Mouse (Mus musculus) testis, adult 2 months (tissue): ENCODE measurements around the gene Palld. TPM values are rescaled to one million over a fixed set of nuclear protein-coding genes. Genes with fewer than 3 reads are reported as not detected.

ENCODE experiments used
- H3K27ac ChIP-seq: fragments of 200-500 bp; 2 replicates; pipeline ENCODE4 v1.5.1; 2012; ENCODE audit warnings: low read depth, low read length; ENCODE audit not compliant: control insufficient read depth, insufficient read depth
- H3K27me3 ChIP-seq: fragments of 200-500 bp; 2 replicates; pipeline ENCODE4 v1.6.1; 2012; ENCODE audit warnings: mild to moderate bottlenecking, low read length, moderate library complexity; ENCODE audit not compliant: control insufficient read depth, insufficient read depth
- H3K36me3 ChIP-seq: fragments of 200-500 bp; 2 replicates; pipeline ENCODE4 v1.6.1; 2012; ENCODE audit warnings: mild to moderate bottlenecking, low read length; ENCODE audit not compliant: control insufficient read depth, insufficient read depth
- H3K4me1 ChIP-seq: fragments of 200-500 bp; 2 replicates; pipeline ENCODE4 v1.6.1; 2012; ENCODE audit warnings: low read length; ENCODE audit not compliant: control insufficient read depth, insufficient read depth
- H3K4me3 ChIP-seq: fragments of 200-500 bp; 2 replicates; pipeline ENCODE4 v1.5.1; 2012; ENCODE audit warnings: low read depth, mild to moderate bottlenecking, low read length, moderate library complexity, mixed read lengths; ENCODE audit not compliant: control insufficient read depth
- CTCF ChIP-seq: fragments of 200-500 bp; IDR thresholded peaks from 2 replicates; pipeline ENCODE4 v1.5.1; 2012; ENCODE audit warnings: low read depth, mild to moderate bottlenecking, inconsistent platforms, low read length, moderate library complexity; ENCODE audit not compliant: control insufficient read depth, insufficient read depth, insufficient replicate concordance
- POLR2A ChIP-seq: fragments of 200-500 bp; IDR thresholded peaks from 2 replicates; pipeline ENCODE4 v1.6.1; 2012; ENCODE audit warnings: low read depth, mild to moderate bottlenecking, inconsistent platforms, low read length, moderate library complexity; ENCODE audit not compliant: control insufficient read depth
- polyA plus RNA-seq: library from polyadenylated mRNA; depleted of rRNA; stranded (reverse); fragments of >200 nt; gene quantifications from 2 replicates; pipeline ENCODE4 v1.2.3, GENCODE M21; 2012

Palld gene
- polyA plus RNA-seq, 1 experiment = 7.8 TPM

DNA sequence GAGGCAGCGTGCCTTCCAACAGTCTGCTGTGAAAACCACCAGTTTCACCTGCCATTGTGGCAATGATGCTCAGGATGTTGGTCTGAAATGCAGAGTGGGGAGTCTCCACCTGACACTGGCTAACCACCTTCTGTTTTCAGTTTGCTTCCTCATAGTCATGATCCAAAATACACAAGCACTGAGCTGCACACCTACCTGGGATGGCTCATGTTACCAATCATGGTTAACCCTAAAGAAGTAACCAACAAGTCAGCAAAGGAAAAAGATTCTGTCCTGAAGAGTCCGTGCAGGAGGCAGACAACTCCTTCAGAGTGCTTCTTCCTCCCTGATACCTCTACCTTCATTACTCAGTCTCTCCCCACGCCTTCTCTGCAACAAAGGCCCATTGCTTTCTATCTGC, 314.8 kb downstream of the Palld start:
- Histone ChIP-seq H3K4me1 (peaks cover 16% of the 10 kb centered on the region), H3K4me3 (no peak overlapping the region), H3K36me3 (no peaks in the 10 kb centered on the region), H3K27ac (no peak overlapping the region), H3K27me3 (no peaks in the 10 kb centered on the region)
- no peak for TF ChIP-seq POLR2A
- TF ChIP-seq CTCF = no peak

DNA sequence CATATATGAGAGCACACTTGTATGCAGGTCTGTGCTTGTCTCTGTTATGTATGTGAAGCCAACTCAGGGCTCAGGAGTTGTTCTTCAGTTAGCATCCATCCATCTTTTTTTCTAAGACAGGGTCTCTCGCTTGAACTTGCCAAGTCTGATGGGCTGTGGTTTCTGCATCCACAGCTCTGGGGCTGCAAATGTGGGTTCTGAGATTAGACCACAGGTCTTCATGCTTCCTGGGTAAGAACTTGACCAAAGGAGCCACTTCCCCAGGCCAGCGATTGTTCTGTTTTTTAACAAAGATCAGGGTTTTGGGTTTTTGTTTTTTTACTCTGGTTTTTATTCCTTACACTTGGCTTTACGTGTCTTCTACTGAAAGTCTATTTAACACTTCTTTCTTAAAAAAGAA, 316.0 kb downstream of the Palld start:
- H3K4me1 ChIP-seq = peaks cover 14% of the 10 kb centered on the region
- H3K4me3 ChIP-seq = no peak overlapping the region
- no peaks in the 10 kb centered on the region for H3K27me3 ChIP-seq
- no peaks in the 10 kb centered on the region for H3K36me3 ChIP-seq
- TF ChIP-seq CTCF (no peak), POLR2A (no peak)
- H3K27ac ChIP-seq = no peak overlapping the region

DNA sequence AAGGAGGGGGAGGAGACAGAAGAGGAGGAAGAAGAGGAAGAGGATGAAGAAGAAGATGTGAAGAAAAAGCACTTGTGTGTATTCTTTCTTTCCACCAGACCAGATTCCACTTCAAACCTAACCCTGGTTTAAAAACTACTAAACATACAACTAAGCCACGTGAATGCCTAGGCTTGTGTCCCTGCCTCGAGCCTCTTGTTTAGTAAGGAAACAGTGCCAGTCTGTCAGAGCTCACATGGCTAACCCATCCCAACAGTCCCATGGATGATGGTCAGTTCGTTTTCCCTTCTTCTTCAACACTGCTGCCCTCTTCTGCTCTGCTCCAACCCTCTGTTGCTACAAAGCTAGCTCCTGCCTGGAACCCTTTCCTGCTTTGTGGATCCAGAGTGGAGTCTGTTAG, 316.7 kb downstream of the Palld start:
- Histone ChIP-seq H3K27ac (no peak overlapping the region), H3K4me1 (peaks cover 7% of the 10 kb centered on the region; the same call in 1 of the 2 replicates), H3K27me3 (no peaks in the 10 kb centered on the region), H3K36me3 (no peaks in the 10 kb centered on the region), H3K4me3 (no peak overlapping the region)
- TF ChIP-seq CTCF = no peak
- TF ChIP-seq POLR2A = no peak

DNA sequence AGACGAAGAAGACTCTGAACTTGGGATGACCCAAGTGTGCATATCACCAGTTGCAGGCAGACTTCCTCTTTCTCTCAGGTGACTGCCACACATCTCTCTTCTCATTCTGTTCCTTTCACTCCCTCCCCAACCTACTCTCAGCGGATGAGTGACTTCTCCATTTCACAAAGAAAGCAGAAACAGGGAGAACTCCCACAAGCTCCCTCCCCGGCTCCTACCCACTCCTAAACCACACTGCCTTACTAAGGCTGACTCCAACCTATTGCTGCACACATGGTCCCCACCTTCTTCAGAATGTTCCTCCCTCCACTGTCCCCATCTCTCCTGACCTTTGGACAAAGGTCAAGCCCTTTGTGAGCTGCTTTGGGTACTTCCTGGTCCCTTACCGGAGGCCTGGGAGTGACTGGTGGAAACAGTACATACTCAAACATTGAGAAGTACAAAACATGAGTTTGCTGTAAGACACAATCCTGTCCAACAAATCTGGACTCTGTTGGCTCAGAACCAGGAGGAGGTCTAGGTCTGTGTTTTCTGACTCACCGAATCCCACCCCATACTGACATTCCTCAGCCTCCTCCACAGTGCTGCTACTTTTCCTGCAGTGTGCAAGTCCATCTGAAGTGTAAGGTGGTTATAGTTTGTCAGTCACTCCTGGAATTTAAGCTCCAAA, 317.6 kb downstream of the Palld start:
- TF ChIP-seq POLR2A (no peak), CTCF (no peak)
- Histone ChIP-seq H3K36me3 (no peaks in the 10 kb centered on the region), H3K27me3 (no peaks in the 10 kb centered on the region), H3K4me3 (no peak overlapping the region), H3K4me1 (peaks cover 1% of the 10 kb centered on the region; the same call in 1 of the 2 replicates), H3K27ac (no peak overlapping the region)

DNA sequence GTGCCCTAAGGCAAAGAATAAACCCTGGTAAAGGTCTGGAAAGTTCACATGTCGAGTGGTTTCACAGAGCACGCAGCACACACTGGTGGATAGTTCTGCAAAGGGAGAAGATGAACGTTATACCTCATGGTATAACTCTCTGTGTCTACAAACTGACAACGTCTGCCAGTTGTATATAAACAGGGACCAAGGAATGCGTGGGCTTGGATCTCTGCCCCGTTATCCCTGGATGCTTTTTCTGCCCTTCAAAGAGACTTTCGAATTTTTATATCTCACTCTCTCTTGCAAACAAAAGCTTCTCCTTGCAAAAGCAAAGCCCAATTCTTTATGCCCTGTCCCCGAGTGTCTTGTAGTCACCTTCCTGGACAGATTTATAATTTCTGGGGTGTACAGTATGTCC, 319.9 kb downstream of the Palld start:
- H3K4me1 ChIP-seq = no peaks in the 10 kb centered on the region
- TF ChIP-seq CTCF (no peak), POLR2A (no peak)
- H3K4me3 ChIP-seq = no peak overlapping the region
- H3K27me3 ChIP-seq = no peaks in the 10 kb centered on the region
- H3K36me3 ChIP-seq = no peaks in the 10 kb centered on the region
- no peak overlapping the region for H3K27ac ChIP-seq

DNA sequence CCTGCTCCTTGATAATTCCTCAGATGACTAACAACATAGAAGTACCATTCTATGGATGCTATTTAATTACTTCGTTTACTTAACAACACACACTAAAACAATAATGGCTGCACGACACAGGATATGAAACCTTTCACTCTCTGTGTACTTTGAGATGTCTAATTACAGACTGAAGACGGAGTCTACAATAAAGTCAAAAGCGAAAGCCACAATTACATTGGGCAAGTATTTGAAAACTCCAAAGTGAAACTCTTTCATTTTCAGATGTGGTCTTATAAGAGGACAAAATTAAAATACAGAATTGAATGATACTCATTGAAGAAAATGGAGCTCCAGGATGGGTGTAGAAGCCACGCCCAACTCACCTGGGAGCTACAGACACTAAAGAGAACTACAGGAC, 321.2 kb downstream of the Palld start:
- no peak overlapping the region for H3K4me3 ChIP-seq
- TF ChIP-seq CTCF = no peak
- TF ChIP-seq POLR2A = no peak
- H3K36me3 ChIP-seq = no peaks in the 10 kb centered on the region
- H3K27ac ChIP-seq = no peak overlapping the region
- no peaks in the 10 kb centered on the region for H3K4me1 ChIP-seq
- H3K27me3 ChIP-seq = no peaks in the 10 kb centered on the region

DNA sequence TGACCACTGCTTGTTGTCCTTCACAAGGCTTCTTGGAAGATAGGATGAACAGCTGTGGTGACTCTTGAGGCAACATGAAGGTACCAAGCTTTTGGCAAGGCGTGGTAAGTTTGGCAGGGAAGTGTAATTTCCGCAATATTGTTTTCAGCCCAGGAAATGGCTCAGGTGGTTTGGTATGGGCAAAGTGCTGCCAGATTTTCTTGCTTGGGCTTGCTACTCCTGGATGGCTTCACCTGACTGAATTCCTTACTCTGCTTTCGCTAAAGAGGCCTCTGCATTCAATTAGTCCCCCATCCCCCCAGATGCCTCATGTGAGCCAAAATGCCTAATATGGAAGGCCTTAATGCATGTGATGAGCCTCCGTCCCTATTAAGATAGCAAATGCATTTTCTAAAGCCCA, 322.7 kb downstream of the Palld start:
- Histone ChIP-seq H3K4me1 (no peaks in the 10 kb centered on the region), H3K36me3 (no peaks in the 10 kb centered on the region), H3K27ac (no peak overlapping the region), H3K4me3 (no peak overlapping the region), H3K27me3 (no peaks in the 10 kb centered on the region)
- TF ChIP-seq POLR2A (no peak), CTCF (no peak)
